Mouse (Mus musculus) left cerebral cortex, adult 8-10 months (tissue): ENCODE measurements at regions not wholly inside any gene's neighbourhood (a gene's known extent, or its start where the extent isn't known, plus 50 kb on each side); places are given as distances from the start of the nearest gene placed in this dataset.

Experiments
- DNase-seq, 2 experiments: peaks; one replicate each; pipeline ENCODE4 v3.0.0; 2022; ENCODE audit warnings: low spot score in 2 of 2

- DNase-seq = no peak
Measured at GRCm38 (mm10) chr5:4500599-4500998, 257.2 kb downstream of the Fzd1 start.

- no peak for DNase-seq
Measured at GRCm38 (mm10) chr5:4499036-4499435, 258.8 kb downstream of the Fzd1 start.

GRCm38 (mm10) chr5:4498425-4498824 is 259.4 kb downstream of the Fzd1 start:
- no peak for DNase-seq

- DNase-seq = no peak
Measured at GRCm38 (mm10) chr5:4496907-4497200, 261.0 kb downstream of the Fzd1 start.

GRCm38 (mm10) chr5:4496132-4496906 is 261.5 kb downstream of the Fzd1 start:
- DNase-seq = peak in 1 of 2 experiments; percentile 55

- no peak for DNase-seq
Measured at GRCm38 (mm10) chr5:4495482-4495881, 262.4 kb downstream of the Fzd1 start.

- DNase-seq = no peak
Measured at GRCm38 (mm10) chr5:4486391-4487132, 271.3 kb downstream of the Fzd1 start.

GRCm38 (mm10) chr5:4485542-4486390 is 272.1 kb downstream of the Fzd1 start:
- peak in 1 of 2 experiments; percentile 18 for DNase-seq

GRCm38 (mm10) chr5:4484780-4485179 is 273.1 kb downstream of the Fzd1 start:
- DNase-seq = no peak

GRCm38 (mm10) chr5:4484151-4484550 is 273.7 kb downstream of the Fzd1 start:
- no peak for DNase-seq

- DNase-seq = no peak
Measured at GRCm38 (mm10) chr5:4474255-4474654, 282.1 kb downstream of the Mterf1b start.
